Mouse (Mus musculus): ENCODE measurements at regions not wholly inside any gene's neighbourhood (a gene's known extent, or its start where the extent isn't known, plus 50 kb on each side); places are given as distances from the start of the nearest gene placed in this dataset.

DNA sequence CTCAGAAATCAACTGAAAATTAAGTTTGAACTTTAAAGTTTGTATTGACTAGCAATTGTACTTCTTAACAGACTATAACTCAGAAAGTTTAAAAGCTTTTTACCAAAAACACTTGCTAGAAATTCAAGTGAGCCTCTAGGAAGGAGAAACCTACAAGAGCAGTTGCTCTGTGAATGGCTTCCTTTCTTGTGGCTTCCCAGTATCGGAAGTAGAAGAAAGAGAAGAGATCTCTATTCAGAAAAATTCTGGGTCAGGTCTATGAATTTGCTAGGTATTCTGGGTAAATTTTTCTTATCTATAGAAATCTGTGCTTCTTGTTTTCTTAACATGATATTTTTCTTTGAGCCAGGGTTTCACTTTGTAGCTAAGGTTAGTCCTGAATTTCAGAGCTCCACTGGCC is 138.3 kb upstream of the Ppp3ca start:
- TF ChIP-seq CTCF (IDR thresholded peaks at IDR 0.05; ENCODE audit: low read depth) (no peak), EP300 (optimal IDR thresholded peaks at IDR 0.05) (no peak)

Measured in stomach, postnatal 0 days (tissue).